Mouse (Mus musculus): ENCODE measurements at regions not wholly inside any gene's neighbourhood (a gene's known extent, or its start where the extent isn't known, plus 50 kb on each side); places are given as distances from the start of the nearest gene placed in this dataset.
"Not testable (repeated sequence)": the region's sequence is repeated elsewhere in the genome, so short reads cannot be mapped to it uniquely, and the experiment has no call there.

DNA sequence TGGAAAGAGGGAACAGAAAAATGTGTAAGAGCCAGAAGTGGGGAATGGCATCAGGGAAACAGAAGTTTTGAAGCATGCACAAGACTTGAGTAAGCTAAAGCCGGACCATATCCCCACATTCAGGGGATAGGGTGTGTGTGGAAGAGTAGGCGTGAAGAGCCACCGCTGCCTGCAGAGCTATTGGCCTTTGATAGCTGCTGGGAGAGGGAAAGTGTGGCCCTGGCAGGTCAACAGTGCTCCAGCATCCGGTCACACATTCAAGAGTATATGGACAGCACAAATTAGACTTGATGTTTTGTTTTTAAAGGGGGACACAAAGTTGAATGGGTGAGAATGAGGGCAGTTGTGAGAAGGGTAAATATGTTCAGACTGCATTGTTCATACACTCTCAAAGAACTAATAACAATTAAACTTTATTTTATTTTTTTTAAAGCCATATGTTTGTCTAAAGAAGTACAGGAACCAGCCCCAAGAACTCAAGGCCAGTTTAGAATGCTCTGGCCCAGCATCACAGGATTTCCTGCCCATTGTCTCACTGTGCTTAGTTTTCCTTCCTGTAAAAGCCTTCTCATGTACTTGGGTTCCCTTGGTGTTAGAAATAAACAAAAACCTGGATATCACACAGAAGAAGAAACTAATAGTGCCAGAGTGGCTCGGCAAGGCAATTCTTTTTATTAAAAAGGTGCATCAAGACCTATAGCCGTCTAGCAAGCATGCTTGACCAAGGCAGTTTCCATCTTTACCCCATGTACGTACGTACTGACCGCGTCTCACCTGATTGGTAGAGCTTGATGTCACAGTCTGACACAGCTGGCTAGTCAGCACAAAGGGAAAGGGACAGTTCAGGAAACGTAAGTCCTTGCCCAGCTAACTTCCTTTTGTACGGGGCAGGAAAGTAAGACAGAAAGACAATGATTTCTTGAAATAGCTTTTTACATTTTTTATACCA, 144.6 kb upstream of the Rbbp6 start:
- peak; percentile 20 for DNase-seq

- no peak for DNase-seq
Observed at GRCm38 (mm10) chr7:122823429-122823828, 142.1 kb upstream of the Rbbp6 start.

DNA sequence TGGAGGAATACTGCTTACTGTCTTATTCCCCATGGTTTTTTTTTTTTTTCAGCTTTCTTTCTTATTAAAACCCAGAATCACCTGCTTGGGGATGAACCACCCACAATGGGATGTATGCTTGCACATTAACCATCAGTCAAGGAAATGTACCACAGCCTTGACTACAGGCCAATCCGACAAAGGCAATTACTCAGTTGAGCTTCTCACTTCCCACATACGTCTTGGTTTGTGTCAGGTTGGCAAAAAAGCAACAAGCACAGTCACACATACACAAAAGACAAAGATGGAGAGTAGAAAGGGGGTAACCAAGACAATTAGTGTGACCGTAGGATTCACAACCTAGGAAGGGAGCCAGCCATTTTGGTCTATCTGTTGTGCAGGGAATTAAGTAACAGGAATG, 126.4 kb upstream of the Rbbp6 start:
- DNase-seq: no peak

GRCm38 (mm10) chr7:122844831-122845230, 120.7 kb upstream of the Rbbp6 start:
- DNase-seq: no peak

DNA sequence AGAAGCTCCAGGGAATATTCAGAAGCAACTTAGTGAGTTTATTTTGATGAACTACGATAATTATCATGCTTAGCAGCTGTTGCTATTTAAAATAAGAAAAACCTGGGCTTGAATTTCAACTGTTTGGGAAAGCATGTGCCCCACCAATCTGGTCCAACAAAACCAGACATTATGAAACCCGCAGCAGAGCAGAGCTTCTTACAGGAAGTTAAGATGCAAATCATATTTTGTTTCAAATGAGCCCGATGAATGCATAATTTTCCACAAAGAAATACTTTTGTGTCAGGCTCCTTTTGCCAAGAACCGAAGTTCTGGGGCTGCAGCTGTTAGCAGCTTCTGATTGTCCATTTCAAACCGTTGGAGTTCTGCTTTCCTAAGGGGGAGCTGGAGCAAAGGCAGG, 118.1 kb upstream of the Rbbp6 start:
- DNase-seq: no peak

- peak; percentile 6 for DNase-seq
Observed at GRCm38 (mm10) chr7:122873386-122873785, 92.1 kb upstream of the Rbbp6 start.

DNA sequence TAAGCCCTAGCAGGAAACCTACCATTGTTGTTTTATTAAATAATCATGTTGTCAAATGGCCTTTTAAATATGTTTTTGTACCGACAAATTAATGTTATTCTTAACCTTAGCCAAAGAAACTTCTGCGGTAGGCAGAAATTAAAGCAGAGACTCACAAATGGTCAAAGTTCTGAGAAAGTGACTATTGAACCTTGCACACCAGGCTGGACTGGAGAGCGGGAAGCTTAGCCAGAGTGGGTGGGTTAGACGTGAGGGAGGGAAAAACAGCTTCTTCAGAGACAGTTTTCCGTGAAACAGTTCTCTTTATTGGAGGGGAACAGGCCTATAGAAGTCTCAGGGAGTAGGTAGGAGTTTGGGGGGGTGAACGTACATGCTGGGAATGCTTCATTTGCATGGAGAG, 89.2 kb upstream of the Rbbp6 start:
- DNase-seq: no peak

DNA sequence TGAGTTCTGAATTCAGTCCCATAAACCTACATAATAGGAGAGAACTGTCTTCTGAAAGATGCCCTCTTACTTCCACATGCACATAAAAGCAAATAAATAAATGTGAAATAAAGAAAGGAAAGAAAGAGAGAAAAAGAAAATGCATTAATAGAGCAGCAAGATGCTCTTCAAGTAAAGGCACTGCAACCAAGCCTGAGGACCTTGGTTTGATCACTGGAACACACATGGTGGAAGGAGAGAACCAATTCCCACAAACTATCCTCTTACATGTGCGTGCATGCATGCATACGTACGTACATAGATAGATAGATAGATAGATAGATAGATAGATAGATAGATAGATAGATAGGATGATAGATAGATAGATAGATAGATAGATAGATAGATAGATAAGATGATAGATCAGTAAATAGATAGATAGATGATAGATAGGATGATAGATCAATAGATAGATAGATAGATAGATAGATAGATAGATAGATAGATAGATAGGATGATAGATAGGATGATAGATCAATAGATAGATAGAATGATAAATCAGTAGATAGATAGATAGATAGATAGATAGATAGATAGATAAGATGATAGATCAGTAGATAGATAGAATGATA, 83.5 kb upstream of the Rbbp6 start:
- DNase-seq: not testable (repeated sequence)

DNA sequence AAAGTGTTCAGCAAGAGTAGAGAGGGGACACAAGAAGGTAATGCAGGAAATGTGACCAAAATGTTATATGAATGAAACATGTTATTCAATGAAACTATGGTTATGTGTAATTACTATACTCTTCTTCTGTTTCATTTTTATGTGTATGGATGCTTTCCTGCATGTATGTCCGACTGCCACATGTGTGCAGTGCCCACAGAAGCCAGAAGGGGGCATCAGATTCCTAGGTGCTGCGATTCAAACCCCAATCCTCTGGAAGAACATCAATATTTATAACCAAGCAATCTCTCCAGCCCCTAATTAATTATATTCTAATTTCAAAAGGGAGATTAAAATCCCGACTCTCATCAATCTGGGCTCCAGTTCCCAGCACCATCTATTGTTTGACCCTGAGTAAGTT, 78.7 kb upstream of the Rbbp6 start:
- DNase-seq: no peak

- DNase-seq: no peak
Observed at GRCm38 (mm10) chr7:122897148-122897547, 68.3 kb upstream of the Rbbp6 start.

DNA sequence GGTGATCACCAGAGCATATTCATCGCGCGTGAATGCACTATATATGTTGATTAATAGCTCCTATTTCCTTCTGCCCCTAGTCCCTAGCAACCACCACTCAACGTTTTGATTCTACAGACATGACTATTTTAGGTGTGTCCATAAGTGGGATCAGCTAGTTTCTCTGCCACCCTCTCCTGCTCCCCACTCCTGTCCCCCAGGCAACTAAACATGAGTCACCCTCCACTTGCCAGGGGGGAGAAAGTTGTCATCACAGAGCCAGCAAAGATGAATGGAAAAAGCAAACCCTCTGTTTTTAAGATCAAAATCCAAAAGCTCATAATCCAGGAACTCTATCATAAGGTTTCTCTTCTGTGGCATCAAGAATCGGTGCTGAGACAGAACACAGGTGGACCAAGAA, 59.4 kb upstream of the Rbbp6 start:
- no peak for DNase-seq

GRCm38 (mm10) chr7:122909296-122909695, 56.2 kb upstream of the Rbbp6 start:
- peak; percentile 10 for DNase-seq
